Mouse (Mus musculus) ES-Bruce4 (cell line): ENCODE results near the gene Pkd2l1. TPM values are rescaled to one million over a fixed set of nuclear protein-coding genes. Genes with fewer than 3 reads are reported as not detected.

Experiments
- H3K27ac ChIP-seq: 2 replicates; pipeline ENCODE4 v1.5.1; 2012; ENCODE audit warnings: low read length, inconsistent platforms; ENCODE audit not compliant: insufficient read depth
- H3K27me3 ChIP-seq: 2 replicates; pipeline ENCODE4 v1.6.1; 2012; ENCODE audit warnings: mild to moderate bottlenecking, low read length, inconsistent platforms; ENCODE audit not compliant: control insufficient read depth, poor library complexity, insufficient read depth, severe bottlenecking
- H3K36me3 ChIP-seq: 2 replicates; pipeline ENCODE4 v1.6.1; 2012; ENCODE audit warnings: inconsistent platforms, mild to moderate bottlenecking, low read length, moderate library complexity; ENCODE audit not compliant: control insufficient read depth, poor library complexity, insufficient read depth, severe bottlenecking
- H3K4me1 ChIP-seq: one replicate; pipeline ENCODE4 v1.8.1; 2011; ENCODE audit warnings: low read length; ENCODE audit not compliant: control insufficient read depth, insufficient read depth
- H3K4me3 ChIP-seq: 2 replicates; pipeline ENCODE4 v1.5.1; 2011; ENCODE audit warnings: low read depth, mild to moderate bottlenecking, low read length
- H3K9ac ChIP-seq: 2 replicates; pipeline ENCODE4 v1.6.1; 2012; ENCODE audit warnings: low read depth, mild to moderate bottlenecking, inconsistent platforms; ENCODE audit not compliant: poor library complexity, severe bottlenecking
- H3K9me3 ChIP-seq: replicated peaks from 2 replicates; pipeline ENCODE4 v1.6.1; 2012; ENCODE audit warnings: mild to moderate bottlenecking, low read length, inconsistent platforms; ENCODE audit not compliant: control insufficient read depth, poor library complexity, insufficient read depth, severe bottlenecking
- CTCF ChIP-seq: IDR thresholded peaks from one replicate; pipeline ENCODE4 v1.8.1; 2011; ENCODE audit warnings: low read depth, low read length
- EP300 ChIP-seq: IDR thresholded peaks from 2 replicates; pipeline ENCODE4 v1.6.1; 2011; ENCODE audit warnings: low read depth, low read length; ENCODE audit not compliant: insufficient read depth
- POLR2A ChIP-seq: IDR thresholded peaks from one replicate; pipeline ENCODE4 v1.8.1; 2011; ENCODE audit warnings: low read length; ENCODE audit not compliant: insufficient read depth
- polyA plus RNA-seq: library from polyadenylated mRNA; stranded (reverse); fragments of >200 nt; gene quantifications from 2 replicates; pipeline ENCODE4 v1.2.4, GENCODE M21; 2011; ENCODE audit warnings: low read depth; ENCODE audit not compliant: missing spikeins, insufficient read depth, insufficient read length

Gene Pkd2l1
- polyA plus RNA-seq, 1 experiment: not detected

GRCm38 (mm10) chr19:44108996-44109395 lies 83.2 kb downstream of the Pkd2l1 start:
- no peak overlapping the region for H3K4me3 ChIP-seq
- no peaks in the 10 kb centered on the region for H3K27me3 ChIP-seq
- TF ChIP-seq CTCF: no peak
- TF ChIP-seq EP300: no peak
- no peak for TF ChIP-seq POLR2A
- H3K9ac ChIP-seq: no peak overlapping the region
- H3K9me3 ChIP-seq: no peaks in the 10 kb centered on the region
- peaks cover 14% of the 10 kb centered on the region for H3K36me3 ChIP-seq
- H3K4me1 ChIP-seq: no peaks in the 10 kb centered on the region
- no peak overlapping the region for H3K27ac ChIP-seq

GRCm38 (mm10) chr19:44107661-44108521 lies 84.4 kb downstream of the Pkd2l1 start:
- Histone ChIP-seq H3K4me1 (no peaks in the 10 kb centered on the region), H3K36me3 (peaks cover 8% of the 10 kb centered on the region), H3K9me3 (no peaks in the 10 kb centered on the region), H3K4me3 (peak overlapping the region; percentile 88), H3K27ac (peak overlapping the region; percentile 78), H3K9ac (peak overlapping the region; percentile 80), H3K27me3 (no peaks in the 10 kb centered on the region)
- TF ChIP-seq POLR2A (no peak), EP300 (no peak), CTCF (no peak)

- no peaks in the 10 kb centered on the region for H3K4me1 ChIP-seq
- H3K27me3 ChIP-seq: no peaks in the 10 kb centered on the region
- H3K36me3 ChIP-seq: peaks cover 2% of the 10 kb centered on the region
- peak within 1 kb of the TSS; percentile 88 for H3K4me3 ChIP-seq
- H3K27ac ChIP-seq: peak within 1 kb of the TSS; percentile 78
- H3K9ac ChIP-seq: peak within 1 kb of the TSS; percentile 80
- peak; percentile 67 for TF ChIP-seq POLR2A
- no peak for TF ChIP-seq CTCF
- H3K9me3 ChIP-seq: no peaks in the 10 kb centered on the region
Observed at GRCm38 (mm10) chr19:44106831-44107660, 85.2 kb downstream of the Pkd2l1 start, which contains the start of gene Chuk. Chuk (minus strand) TSS chr19:44107480.

GRCm38 (mm10) chr19:44104393-44104792 lies 87.8 kb downstream of the Pkd2l1 start:
- Histone ChIP-seq H3K4me3 (no peak overlapping the region), H3K9me3 (no peaks in the 10 kb centered on the region), H3K4me1 (no peaks in the 10 kb centered on the region), H3K9ac (no peak overlapping the region), H3K27me3 (no peaks in the 10 kb centered on the region), H3K36me3 (peaks cover 8% of the 10 kb centered on the region), H3K27ac (no peak overlapping the region)
- TF ChIP-seq CTCF (no peak), POLR2A (no peak), EP300 (no peak)

GRCm38 (mm10) chr19:44103001-44103400 lies 89.2 kb downstream of the Pkd2l1 start:
- no peak overlapping the region for H3K4me3 ChIP-seq
- no peak for TF ChIP-seq CTCF
- no peak for TF ChIP-seq POLR2A
- no peak for TF ChIP-seq EP300
- peaks cover 8% of the 10 kb centered on the region for H3K36me3 ChIP-seq
- no peaks in the 10 kb centered on the region for H3K9me3 ChIP-seq
- H3K4me1 ChIP-seq: no peaks in the 10 kb centered on the region
- H3K27me3 ChIP-seq: no peaks in the 10 kb centered on the region
- H3K27ac ChIP-seq: no peak overlapping the region
- no peak overlapping the region for H3K9ac ChIP-seq

- Histone ChIP-seq H3K36me3 (peaks cover 14% of the 10 kb centered on the region), H3K9me3 (no peaks in the 10 kb centered on the region)
Observed at GRCm38 (mm10) chr19:44100840-44101239, 91.4 kb downstream of the Pkd2l1 start.

More at GRCm38 (mm10) chr19:44100840-44101239, 91.4 kb downstream of the Pkd2l1 start:
- Histone ChIP-seq H3K27me3 (no peaks in the 10 kb centered on the region), H3K4me3 (no peak overlapping the region), H3K4me1 (no peaks in the 10 kb centered on the region), H3K9ac (no peak overlapping the region), H3K27ac (no peak overlapping the region)
- no peak for TF ChIP-seq CTCF

Other genes with a start within 250 kb of the Pkd2l1 start
- gene Cpn1, start 205.9 kb downstream of the Pkd2l1 start, polyA plus RNA-seq: 0.78 and 1.2 TPM in 2 replicates
- 0.31 TPM in 1 of 2 replicates, not detected in the other for gene Cyp2c23, start 163.2 kb downstream of the Pkd2l1 start, polyA plus RNA-seq
- gene Erlin1, start 122.7 kb downstream of the Pkd2l1 start, polyA plus RNA-seq: 23.2 and 28.0 TPM in 2 replicates
- gene Chuk, start 85.0 kb downstream of the Pkd2l1 start, polyA plus RNA-seq: 56.0 and 70.0 TPM in 2 replicates
- gene Cwf19l1, start 56.6 kb downstream of the Pkd2l1 start, polyA plus RNA-seq: 34.7 and 39.2 TPM in 2 replicates
- gene Bloc1s2, start 46.0 kb downstream of the Pkd2l1 start, polyA plus RNA-seq: 81.3 and 86.7 TPM in 2 replicates
- gene Scd3, start 10.8 kb upstream of the Pkd2l1 start, polyA plus RNA-seq: 2.0 and 3.3 TPM in 2 replicates
- gene Scd2, start 101.2 kb upstream of the Pkd2l1 start, polyA plus RNA-seq: 329 and 359 TPM in 2 replicates
- gene Scd4, start 140.7 kb upstream of the Pkd2l1 start, polyA plus RNA-seq: 0.19 TPM in 1 of 2 replicates, not detected in the other
- 114 TPM in 2 replicates for gene Scd1, start 215.4 kb upstream of the Pkd2l1 start, polyA plus RNA-seq